Mouse (Mus musculus) B cell, adult 2 months (primary cell): Measurements from ENCODE around the gene Dido1.
A peak's percentile ranks its signal among the peaks of the same experiment; 100 is the strongest.

ENCODE experiments used
- DNase-seq, 2 experiments: peaks; one replicate each; pipeline ENCODE4 v3.0.0; 2022

The Dido1 gene

DNA sequence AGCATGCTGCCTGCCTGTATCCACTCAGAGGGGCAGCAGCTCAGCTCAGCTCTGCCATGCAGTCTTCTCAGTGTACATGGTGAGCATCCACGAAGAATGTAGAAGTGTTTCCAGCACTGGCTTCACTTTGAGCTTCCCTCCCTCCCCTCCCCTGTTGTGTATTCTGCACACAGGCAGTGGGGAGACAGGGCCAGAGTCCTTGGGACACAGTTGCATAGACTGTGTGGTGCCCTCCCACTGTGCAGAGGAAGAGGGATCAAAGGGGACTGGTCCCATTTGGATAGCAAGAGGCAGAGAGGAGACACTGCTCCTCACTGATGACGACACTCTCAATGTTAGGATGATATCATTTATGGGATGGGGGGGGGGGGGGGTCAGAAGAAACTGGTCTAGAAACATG lies 28.6 kb downstream of the Dido1 start:
- DNase-seq, result no peak

DNA sequence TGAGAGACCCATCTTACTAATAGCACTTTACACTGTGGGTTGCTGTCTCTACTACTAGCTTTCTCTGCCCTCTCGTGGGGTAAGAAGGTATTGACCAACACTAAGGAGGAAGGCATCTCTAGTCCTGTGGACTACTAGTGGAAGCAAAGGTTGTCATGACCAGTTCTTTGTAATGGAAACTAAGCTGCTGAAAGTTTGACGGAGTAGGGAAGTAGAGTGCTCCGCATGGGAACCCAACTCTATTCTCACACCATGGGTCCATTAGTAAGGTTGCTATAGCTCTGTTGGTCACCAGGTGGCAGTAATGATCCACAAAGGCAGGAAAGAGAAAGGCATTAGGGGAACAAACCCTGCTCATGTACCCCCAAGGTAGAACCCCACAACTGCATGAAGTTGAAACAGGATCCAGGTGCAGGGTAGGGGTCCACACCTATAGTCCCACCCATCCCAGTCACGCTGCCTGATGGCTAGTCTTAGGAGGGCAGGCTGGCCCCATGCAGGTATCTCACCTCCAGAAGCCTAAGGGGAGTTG lies 31.1 kb downstream of the Dido1 start:
- peak; percentile 81 to 85 for DNase-seq

GRCm38 (mm10) chr2:180676706-180677105 lies 33.1 kb downstream of the Dido1 start:
- no peak for DNase-seq

DNA sequence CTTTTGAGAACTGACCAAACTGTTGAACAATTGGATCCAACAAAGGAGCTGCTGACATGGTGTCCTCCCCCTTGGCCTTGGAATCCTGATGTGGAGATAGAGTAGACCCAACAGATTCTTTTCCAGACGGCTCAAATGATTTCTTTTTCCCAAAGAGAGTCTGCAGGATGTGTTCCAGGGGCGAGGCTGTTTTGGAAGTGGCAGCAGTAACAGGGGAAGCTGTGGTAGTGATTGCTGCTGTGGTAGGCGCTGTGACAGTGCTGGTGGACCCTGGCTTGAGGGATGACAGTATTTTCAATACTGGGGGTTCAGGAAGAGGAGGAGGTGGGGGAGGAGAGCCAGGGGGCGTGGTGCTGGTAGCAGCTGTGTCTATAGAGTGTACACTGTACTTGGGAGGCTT lies 47.8 kb downstream of the Dido1 start:
- DNase-seq, result no peak

DNA sequence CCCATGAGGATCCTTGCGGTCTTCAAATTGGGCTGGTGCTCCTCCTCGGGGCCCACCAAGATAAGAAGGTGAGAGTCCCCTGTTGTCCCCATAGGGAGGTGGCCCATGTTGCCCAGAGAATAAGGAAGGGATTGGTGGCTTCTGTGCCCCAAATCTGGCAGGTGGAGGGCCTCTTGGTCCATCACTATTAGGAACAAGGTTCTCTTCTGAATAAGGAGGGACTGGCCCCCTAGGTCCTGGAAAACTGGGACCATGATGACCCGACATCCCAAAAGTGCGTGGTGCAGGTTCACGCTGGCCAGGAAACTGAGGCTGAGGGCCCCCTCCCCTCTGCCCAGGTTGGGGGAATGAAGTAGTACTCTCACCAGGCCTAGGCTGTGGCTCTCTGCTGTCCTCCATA lies 49.3 kb downstream of the Dido1 start:
- no peak for DNase-seq

GRCm38 (mm10) chr2:180659353-180660150 lies 50.2 kb downstream of the Dido1 start:
- DNase-seq, result no peak

DNA sequence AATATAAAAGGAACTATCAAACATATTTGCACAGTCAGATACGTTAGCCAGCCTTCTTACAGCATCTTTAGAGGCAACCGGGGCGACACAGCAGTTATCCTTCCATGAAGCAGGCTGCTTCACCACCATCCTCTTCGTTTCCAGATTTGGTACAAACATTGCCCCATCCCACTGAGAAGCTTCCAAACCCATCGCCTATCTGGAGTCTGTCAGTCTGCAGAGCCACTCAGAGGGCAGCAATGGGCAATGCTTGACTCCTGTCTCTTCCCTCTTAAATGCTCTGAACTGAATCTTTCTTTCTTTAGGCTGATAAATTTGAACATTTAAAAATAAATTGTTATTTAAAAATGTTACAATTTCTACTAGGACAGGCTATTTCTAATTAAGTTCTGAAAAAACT lies 51.4 kb downstream of the Dido1 start:
- no peak for DNase-seq

DNA sequence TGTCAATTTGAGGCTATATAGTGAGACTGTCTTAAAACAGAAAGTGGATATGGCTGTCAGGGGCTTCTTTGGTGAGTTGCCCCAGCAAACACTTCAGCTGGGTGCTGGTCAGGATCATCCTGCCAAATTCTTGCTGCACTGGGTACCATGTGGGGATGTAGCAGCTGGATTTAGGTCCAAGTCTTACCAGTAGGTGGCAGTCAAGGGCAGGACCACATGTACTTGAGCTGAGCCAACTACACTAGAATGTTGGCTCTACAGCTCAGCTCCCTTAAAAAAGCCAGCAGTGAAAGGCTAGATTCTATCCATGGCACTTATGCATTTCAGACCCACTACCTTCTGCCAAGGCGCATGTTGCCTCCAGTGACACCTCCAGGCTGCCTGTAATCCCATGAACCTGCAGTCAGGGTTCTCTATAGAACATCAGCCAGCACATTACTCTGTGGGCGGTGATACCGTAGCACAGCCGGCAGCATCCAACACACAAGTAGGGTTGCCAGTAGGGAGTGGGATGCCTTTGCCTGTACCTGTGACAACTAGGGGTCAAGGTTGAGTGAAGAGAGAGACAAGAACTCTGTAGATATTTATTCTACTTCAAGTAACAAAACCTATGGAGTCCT lies 52.3 kb downstream of the Dido1 start:
- peak; percentile 74 to 75 for DNase-seq

GRCm38 (mm10) chr2:180655150-180655549 lies 54.6 kb downstream of the Dido1 start:
- DNase-seq, result no peak

- DNase-seq, result no peak
Observed at GRCm38 (mm10) chr2:180654666-180655065, 55.1 kb downstream of the Dido1 start.

DNA sequence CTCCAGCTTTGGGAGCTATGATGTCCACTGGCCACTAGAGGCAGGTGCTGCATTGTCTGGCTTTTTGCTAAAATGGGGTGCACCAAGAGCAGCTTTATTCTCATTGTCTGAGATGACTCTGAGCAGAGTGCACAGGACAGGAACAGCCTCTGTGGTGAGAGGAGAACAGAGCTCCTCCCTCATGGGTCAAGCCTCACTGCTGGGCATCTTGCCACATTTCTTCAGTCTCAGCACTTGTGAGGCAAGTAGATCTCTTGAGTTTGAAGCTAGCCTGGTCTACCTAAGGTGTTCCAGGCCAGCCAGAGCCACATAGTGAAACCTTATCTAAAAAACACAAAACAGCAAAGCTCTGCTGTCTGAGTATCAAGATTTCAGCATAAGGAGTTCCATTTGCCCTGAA lies 63.0 kb downstream of the Dido1 start:
- no peak for DNase-seq

DNA sequence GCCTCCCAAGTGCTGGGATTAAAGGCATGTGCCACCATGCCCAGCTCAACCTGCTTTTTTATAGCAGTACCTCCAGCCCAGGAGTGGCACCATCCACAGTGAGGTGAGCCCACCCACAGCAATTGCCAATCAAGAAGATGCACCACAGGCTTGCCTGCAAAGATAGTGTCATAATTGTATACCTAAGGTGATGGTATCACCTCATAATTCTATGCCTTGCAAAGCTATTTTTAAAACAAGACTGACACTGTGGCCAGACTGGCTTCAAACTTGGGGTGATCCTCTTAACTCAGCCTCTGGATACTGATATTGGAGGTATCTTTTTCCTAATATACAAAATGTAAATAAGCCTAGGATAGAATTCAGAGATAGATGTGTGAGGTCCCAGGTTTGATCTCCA lies 66.2 kb downstream of the Dido1 start:
- no peak for DNase-seq

DNA sequence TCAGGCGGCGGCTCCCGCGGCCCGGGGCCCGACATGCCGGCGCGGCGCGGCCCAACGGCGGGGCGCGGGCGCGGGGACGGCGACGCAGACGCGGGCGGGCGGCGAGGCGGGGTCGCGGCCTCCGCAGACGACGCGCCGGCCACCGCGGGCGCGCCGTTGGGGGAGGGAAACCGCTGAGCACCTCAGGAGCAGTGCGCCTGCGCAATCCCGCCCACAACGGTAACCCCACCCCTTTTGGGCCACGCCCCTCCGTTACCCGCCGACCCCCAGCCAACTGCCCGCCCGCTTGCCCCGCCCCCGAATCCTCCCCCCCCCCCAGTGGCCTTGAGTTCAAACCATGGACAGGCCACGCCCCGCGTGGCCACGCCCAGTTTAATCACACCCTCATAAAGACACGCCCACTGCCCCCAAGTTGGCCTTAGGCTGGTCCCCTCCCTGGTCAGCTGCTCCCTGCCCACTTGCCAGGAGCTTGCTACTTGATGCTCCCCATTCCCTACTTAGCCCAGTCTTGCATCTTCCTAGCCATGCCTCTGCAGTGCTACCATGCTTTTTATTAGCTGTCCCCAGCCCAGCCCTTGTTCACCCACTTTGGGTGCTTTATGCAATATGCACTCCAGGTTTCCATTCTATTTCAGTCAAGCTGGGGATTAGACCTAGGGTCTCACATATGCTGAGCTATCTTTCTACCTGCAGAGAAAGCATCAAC lies 67.1 kb downstream of the Dido1 start, which contains the start of gene Tcfl5:
Gene Tcfl5, minus strand, starts transcription at position 154 of the 706 bp plus-strand sequence.
- no peak for DNase-seq

- DNase-seq, result no peak
Observed at GRCm38 (mm10) chr2:180641576-180642554, 67.9 kb downstream of the Dido1 start.

DNA sequence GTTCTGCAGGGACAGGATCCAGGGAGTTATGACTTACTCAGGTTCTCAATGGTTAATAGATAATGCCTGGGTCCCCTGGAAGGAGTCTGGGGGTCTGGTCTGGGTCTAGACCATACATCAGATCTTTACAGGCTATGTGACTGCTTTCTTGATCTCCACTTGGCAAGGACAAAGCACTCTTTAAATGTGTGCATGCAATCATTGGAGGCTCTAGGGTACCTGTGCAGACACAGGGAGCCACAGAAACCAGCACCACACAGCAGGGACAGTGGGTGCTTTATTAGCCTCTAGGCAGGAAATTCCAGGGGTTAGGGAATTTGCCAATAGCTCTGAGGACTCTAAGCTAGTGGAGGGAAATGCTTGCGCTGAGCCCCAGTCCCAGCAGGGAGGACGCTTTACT lies 97.9 kb downstream of the Dido1 start:
- no peak for DNase-seq

- no peak for DNase-seq
Observed at GRCm38 (mm10) chr2:180610283-180610682, 99.5 kb downstream of the Dido1 start.
